Mouse (Mus musculus): ENCODE results near the gene Kcnj15.

DNA sequence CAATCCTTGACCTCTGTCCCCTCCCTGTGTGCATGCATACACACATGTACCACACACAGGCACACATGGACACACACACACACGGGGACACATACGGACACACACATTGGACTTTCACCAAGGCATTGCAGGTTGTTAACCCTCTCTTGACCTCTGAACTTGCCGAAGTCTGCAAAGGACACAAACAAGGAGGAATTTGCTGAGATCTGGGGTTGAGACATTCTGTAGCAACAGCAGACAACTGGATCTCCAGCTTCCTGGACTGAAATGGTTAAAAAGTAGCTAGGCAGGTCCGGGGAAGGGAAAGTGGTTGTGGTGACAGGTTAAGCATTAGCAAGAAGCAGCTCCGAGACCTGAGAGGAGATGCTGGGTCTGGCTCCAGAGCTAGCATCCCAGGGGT, 16.7 kb upstream of the Kcnj15 start:
- TF ChIP-seq MYOG (IDR thresholded peaks at IDR 0.05; ENCODE audit: control insufficient read depth in 1 of 3, insufficient read depth in 1 of 3, insufficient read length in 2 of 3, low read depth in 2 of 3) (no peak), USF1 (IDR thresholded peaks at IDR 0.05; ENCODE audit: low read depth) (no peak)

Measured in myocyte (in vitro differentiated cells).